Mouse (Mus musculus): ENCODE measurements around the gene L3mbtl3.
A peak's percentile ranks its signal among the peaks of the same experiment; 100 is the strongest.

Gene L3mbtl3

DNA sequence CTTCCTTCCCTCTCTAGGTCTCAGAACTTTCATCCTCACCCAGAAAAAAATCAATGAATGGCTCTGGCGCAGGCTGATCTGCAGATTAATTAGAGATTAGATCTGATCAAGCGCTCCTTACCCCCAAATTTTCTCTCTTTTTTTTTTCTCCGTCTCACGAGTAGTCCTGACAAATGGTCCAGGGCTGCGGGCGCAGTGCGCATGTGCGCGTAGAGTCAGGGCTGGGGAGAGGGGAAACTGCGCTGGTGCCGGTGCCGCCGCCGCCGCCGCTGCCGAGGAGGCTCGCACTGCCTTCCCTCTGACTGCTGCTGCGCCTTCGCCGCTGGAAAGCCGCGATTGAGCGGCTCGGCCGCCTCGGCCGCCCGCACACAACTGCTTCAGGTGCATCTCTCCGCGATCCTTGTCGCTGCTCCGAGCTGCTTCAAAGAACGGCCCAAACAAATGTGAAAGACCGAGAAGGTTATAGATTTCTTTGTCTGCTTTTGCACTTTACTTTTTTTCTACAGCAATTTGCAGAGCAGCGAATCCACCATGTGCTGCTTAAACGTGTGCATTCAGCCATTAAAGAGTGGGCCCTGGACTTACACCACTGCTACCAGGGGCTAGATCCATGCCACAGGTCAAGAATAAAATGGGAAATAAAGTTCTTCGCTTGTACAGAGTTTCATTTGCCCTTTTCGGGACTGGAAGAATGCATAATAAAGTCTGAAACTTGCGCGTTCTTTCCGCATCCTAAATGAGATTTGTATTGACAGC is at the start of gene L3mbtl3:
Gene L3mbtl3 (minus strand): TSS at position 182 of the 756 bp plus-strand sequence.
- DNase-seq (ENCODE audit: low read depth, low spot score), result peak; percentile 88

DNA sequence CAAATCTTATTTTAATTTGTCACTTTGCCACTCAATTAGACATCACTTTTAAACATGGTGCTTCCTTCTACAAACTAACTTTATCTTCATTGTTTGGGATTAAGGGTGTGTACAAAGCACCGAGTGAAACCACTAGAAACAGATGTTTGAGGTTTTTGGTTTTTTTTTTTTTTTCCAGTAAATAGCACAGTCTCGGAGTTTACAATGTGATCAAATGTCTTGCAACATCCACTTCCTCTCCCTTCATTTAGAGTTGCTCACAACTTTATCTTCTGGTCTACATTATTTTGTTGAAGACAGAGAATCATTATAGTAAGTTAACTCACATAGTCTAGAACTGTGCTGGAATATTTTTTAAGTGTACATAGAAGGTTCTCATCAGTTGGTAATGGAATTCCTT is 45.4 kb upstream of the L3mbtl3 start:
- no peak for DNase-seq (ENCODE audit: low read depth, low spot score)

DNA sequence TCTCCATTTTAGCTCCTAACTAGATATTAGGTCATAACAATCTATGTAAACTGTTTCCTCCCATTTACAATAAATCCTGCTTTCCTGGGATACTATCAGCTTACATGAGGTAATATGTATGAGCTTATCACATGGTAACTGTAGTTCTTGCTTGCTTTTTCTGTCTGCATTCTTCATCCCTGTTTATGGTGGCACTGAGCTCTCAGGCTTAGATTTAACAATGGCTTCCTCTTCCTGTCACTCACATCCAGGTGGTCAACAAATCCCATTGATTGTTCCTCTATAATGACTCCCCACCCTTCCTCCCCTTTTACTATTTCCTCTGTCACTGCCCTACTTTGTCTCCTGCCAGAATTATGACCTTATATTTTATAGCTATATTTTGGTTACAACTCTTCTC is 12.9 kb upstream of the L3mbtl3 start:
- no peak for DNase-seq (ENCODE audit: low read depth, low spot score)

DNA sequence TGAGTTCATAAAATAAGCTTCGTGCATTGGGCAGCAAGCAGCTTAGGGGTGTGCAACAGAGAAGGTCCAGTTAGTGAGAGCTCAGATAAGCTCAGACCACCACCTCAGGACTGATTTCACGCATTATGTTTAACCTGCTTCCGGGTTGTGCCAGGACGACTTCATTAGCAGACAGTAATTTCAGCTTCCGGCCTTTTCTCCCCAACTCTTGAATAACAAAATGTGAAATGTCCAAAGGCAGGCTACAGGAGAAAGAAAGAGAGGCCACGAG is 1.5 kb upstream of the L3mbtl3 start:
- no peak for DNase-seq (ENCODE audit: low read depth, low spot score)

DNA sequence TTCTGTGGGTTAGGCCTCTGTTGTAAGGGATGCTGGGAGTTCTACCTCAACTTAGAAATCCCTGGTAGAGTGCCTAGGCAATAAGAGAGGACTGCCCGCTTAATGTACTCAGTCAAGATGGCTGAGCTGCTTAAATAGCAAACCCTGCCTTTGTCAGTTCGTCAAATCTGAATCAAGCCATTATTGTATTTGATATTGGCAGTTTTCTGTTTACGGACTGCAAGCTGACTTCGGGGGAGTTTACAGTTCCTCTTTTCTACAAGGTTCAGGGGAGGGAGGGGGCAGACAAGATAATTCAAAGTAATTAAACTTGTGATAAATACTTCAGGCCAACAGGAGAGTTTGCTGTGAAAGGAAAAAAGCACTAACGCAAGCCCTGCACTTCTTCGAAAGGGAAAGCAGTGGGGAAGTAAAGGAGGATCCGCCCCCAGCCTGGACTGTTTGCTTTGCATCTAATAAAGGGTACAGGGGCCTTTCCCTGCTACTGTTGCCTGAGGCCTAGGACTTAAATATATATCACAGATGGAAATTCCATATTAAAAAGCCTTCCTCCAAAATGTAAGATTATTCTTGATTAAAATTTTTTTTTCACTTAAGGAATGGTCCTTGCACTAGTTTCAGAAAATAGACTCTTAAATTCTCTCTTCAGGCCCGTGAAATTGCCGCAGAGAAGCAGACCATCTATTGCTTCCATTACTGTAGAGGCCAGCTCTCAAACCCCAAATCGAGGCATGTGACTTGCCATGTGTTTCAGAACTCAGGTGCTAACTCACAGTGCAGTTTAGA is 968 bp upstream of the L3mbtl3 start:
- DNase-seq (ENCODE audit: low read depth, low spot score), result peak; percentile 21

DNA sequence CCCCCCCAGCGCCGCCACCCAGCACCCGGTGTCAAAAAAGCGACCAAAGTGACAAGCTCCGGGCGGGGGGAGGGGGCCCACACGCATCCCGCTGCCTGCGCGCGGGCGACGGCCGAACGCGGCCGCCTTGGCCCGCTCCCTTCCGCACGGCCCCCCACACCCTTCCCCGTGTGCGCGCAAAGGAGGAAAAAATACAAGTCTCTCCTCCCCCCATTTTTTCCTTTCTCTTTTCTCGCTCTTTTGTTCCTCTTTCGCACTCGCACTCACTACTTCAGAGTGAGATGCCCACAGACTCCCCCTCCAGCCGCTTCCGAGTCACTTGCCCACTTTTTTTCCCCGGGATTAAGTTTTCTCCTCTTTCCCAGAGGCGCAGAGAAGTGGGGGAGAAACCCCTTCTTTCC is 420 bp downstream of the L3mbtl3 start:
- DNase-seq (ENCODE audit: low read depth, low spot score), result peak; percentile 36

DNA sequence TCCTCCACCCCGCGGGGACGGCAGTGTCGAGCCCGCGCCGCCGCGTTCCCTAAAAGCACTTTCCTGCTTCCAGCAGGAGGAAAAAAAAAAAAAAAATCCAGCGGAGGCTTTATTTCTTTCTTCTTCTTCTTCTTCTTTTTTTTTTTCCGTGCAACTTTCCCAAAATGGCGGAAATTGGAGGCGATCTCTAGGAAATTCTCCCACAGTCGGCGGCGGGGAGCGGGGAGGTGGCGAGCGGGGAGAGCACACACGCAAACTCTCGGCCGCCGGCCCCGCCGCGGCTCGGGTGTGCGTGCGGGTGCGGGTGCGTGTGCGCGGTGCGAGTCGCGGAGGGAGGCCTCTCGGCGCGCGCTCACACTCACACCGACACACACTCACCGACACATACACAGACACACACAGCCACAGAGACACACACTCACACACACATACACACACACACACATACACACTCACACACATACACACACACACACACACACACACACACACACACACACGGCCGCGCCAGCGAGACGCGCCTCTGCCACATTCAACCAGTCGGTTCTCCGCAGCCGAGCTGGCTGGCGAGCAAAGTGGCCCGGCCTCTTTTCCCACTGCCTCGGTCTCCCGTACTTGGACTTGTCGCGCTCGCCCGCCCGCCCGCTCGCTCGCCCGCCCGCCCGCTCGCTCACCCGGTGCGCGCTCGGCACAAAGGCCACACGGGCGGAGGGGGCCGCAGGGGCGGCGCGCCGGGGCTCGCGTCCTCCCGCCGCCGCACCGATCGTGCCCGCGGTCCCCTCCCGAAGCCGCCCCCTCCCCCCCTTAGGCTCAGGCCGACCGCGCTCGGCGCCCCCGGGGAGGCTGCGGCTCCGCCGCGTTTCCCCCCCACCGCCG is 1.1 kb downstream of the L3mbtl3 start:
- DNase-seq (ENCODE audit: low read depth, low spot score), result peak; percentile 29

DNA sequence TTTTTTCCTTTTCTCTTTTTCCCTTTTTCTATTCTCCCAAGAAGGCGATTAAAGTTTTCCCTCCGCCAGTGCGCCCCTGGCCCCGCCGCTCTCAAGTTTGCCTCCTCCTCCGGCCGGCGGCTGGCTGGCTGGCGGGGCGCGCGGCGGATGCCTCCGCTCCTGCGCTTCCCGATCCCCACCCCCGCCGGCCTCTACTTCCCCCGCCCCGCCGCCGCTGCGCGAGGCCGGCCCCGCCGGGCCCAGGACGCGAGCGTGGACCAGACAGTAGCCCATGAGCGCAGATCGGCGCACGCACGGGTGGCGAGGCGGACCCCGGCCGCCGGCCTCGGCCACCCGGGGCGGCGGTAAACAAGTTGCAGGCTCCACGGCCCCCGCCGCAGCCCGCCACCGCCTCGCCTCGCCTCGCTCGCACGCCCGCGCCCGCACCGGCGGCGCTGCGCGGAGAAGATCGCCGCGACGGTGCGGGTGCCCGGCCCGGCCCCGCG is 1.8 kb downstream of the L3mbtl3 start:
- DNase-seq (ENCODE audit: low read depth, low spot score), result peak; percentile 9

DNA sequence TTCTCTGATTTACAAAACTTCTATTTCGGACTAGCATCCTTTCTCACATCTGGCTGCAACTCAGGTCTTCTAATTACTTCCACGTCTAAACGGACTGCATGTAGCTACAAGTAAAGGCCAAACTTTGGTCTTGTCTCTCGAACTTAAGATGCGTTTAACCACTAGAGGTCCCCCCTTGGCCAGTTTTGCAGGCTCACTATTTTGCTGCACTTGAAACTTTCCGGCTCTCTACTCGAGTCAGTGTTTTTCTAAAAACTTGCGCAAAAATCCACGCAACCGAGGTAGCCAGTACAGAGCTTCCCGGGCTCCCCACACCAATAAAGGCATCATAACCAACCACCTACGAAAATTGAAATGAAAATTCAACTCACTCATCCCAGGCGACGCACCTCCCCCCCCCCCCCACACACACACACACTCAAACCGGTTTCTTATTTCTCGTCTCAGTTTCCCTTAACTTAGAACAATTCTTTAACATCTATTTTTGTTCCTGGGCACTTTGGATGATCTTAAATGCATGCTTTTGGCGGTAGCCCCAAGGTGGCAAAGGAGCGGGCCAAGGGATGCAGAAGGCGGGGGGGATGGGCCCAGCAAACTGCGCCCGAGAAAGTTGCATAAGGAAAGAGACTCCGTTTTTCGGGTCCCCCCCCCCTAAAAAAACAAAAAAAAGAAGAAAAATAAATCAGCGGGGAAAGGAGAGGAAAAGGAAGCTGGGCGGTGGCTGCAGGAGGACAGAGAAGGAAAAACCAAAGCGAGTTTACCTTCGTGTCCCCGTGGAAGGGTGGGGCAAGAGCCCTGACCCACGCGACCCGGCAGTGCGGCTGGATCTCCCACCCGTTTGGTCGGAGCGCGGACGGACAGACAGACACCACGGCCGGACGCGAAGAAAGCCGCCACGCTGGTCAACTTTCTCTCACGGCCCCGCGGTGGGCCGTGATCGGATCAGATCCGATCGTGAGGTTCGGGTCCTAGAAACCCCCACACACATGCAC is 2.5 kb downstream of the L3mbtl3 start:
- DNase-seq (ENCODE audit: low read depth, low spot score), result peak; percentile 91

DNA sequence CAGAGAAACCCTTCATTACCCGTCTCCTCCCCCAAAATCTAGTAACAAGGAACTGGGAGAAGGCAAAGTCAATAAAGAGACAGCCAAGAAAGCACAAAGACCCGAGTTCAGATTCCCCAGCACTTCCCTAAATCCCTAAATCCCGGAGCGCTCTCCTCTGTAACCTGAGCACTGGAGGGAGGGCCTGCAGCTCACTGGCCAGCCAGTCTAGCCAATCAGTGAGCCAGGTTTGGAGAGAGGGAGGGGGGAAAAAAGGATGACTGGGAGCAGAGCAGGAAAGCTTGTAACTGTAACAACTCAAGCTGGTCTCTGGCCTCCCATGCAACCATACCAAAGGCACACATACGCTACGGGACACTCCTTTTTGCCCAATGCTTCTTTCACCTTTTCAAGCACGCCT is 4.4 kb downstream of the L3mbtl3 start:
- peak; percentile 80 for DNase-seq (ENCODE audit: low read depth, low spot score)

DNA sequence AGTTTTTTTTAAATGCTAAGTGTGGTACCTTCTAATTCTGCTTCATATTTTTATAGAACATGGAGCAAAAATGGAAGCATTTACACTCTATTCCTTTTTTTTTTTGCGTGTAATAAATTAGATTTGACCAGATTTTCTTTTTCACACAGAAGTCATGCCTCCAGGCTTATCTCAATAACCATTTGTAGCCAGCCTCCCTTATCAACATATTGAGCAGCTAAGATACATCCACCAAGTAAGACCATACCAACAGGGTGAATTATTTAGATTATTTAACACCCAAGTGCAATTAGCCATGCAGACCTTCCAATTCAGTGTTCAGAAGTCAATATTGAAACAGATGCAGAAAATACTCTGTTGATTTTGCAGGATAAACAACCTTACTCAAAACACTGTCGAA is 10.8 kb downstream of the L3mbtl3 start:
- no peak for DNase-seq (ENCODE audit: low read depth, low spot score)

DNA sequence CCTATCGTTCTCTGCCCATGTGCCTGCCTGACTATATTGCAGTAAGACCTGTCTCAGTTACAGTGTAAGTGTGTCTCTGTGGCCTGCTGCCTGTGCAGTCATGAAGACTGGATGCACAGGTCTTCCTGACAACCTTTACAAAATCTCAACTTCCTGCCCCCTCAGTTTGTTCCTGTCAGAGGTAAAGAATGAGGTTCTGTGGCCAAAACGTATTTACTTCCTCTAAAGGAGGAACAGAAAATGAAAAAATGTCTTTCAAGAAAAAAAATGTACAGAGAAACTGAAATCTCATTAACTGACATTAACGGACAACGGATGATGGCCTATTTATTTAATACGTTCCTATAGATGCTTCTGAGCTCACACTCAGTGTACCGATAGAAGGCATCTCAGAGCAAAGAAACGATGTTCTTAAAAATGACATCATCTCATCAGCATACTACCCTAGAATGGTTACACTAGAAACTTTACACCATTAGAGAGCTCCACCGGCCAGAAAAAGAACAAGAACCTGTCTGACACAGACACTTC is 11.4 kb downstream of the L3mbtl3 start:
- DNase-seq (ENCODE audit: low read depth, low spot score), result no peak

DNA sequence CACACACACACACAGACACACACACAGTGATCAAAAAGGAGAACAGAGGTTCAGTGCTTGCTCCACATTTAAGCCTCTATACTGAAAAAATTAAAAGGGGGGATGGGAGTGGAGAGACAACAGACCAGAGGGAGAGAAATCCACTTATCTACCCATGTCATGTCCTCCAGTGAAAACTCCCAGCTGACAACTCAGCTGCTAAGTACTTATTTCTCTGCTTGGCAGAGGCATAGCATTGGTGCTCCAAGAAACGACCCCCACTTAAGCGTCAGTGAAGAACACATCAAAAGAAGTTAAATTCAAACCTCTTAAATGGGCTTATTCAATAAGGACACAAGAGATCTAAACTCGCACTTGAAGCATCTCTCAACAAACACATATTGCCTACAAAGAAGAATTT is 12.2 kb downstream of the L3mbtl3 start:
- DNase-seq (ENCODE audit: low read depth, low spot score), result no peak

DNA sequence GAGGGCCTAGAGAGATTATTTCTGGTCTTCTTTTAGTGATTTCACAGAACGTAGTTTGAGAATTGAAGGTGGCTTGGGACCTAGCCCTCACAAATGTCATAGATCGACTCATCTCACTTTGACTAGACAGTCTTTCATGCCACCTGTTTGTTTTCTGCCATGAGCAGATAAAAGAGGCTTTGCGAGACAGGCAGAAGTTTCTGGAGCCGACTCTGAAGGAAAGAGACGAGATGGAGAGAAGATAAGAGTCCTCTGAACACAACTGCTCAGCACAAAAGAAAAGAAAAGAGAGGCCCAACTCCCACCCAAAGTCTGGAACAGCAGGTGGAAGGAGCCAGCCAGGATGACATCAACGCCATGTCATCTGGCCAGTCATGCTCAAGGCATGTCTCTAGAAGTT is 17.0 kb downstream of the L3mbtl3 start:
- no peak for DNase-seq (ENCODE audit: low read depth, low spot score)

DNA sequence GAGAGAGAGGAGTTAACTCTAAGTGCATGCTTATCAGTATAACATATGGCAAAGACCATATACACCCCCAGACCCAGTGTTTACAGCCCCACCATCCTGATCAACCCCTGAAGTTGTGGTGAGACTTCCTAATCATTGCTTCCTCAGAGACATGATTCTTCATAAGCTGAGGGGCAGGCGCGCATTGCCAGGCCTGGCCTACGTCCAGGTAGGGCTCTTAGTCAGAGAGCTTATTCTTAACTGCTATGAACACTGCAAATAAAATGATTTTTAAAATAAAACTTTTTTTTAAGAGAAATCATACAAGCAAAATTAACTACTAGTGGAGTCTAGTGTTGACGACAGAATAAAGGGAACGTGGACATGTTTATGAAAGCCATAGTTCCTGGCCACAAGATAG is 17.5 kb downstream of the L3mbtl3 start:
- DNase-seq (ENCODE audit: low read depth, low spot score), result no peak

DNA sequence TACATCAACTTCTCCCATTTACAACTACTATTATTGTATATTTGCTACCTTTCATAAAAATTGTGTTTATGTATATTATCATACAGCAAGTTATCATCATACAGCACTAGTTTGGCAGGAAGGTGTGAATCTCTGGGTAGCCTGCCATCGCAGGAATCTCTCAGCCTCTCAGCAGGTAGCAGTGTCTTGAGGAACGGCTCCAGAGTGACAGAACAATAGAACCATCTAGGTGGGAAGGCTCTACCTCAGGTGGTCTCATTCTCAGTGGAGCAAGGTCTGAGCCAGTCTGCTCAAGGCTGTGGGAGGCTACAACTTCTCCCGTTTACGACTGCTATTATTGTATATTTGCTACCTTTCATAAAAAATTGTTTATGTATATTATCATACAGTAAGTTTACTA is 22.0 kb downstream of the L3mbtl3 start:
- DNase-seq (ENCODE audit: low read depth, low spot score), result peak; percentile 64

DNA sequence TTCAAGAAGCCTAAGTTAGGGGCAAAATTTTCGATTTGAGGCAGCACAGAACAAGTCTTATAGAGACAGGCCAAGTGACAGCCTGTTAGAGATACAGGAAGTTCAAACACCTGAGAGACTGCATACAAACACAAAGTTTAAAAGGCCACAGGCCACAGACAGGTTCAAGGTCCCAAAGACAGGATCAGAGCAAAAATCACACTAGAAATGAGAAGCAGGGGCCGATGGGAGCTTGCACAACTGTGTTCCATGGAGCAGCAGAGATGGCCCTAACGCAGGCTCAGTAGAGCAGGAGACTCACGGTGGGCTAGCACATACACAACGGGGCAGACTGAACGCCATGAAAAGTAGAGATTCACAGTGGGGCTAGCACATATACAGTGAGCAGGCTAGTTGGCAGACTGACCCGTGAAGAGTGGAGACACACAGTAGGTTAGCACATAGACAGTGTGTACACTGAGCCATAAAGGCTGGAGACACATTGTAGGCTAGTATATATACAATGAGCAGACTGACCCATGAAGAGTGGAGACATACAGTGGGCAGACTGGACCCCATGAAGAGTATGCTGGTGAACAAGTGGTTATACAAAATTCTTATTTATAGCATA is 24.5 kb downstream of the L3mbtl3 start:
- DNase-seq (ENCODE audit: low read depth, low spot score), result no peak

DNA sequence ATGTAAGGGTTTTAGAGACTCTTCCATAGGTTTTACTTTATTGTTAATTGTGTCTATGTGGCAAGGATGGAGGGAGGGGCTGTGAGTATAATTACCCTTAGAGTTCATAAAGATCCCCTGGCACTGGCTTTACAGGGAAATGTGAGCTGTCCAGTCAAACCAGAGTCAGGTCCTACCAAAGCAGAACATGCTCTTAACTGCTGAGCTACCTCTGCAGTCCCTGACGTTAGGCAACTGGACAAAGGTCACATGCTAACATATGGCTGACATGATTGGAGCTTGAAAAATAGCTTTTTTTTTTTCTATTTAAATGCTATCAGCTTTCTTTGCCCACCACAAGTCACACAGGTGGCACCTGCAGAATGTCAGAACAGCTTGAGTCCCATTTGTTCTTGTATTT is 25.6 kb downstream of the L3mbtl3 start:
- no peak for DNase-seq (ENCODE audit: low read depth, low spot score)

DNA sequence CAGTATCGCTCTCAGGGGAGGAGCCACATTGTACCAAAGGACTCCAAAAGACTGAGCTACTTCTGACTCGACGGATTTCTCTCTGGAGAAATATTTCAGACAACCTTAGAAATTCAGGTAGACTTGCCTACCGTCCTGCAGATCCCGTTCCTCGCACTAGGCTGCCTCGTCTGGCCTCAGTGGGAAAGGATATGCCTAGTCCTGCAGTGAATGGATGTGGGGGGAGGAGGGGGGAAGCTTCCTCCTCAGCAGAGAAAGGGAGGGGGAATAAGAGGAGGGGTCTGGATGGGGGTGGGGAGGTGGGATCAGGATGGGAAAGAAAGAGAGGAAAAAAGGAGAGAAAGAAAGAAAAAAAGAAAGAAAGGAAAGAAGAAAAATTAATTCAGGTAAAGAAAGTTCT is 28.2 kb downstream of the L3mbtl3 start:
- peak; percentile 14 for DNase-seq (ENCODE audit: low read depth, low spot score)

DNA sequence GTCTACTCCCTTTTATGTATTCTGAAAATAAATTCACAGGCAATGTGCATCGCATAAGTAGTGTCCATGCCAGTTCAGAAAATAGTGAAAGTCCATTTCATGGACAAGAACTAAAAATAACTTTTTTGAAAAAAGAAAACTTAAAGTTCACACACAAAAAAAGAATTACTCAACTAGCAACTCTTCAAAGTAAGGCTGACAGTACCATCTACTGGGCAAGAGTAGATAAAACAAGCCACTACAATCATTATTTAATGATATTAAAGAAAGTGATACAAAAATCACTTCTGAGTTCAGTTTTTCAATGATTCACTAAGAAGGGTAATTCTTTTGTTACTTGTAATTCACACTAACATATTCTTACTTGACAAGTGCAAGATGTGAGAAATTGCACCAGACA is 29.9 kb downstream of the L3mbtl3 start:
- no peak for DNase-seq (ENCODE audit: low read depth, low spot score)
